Mouse (Mus musculus): ENCODE data around the gene Krr1. TPM values are rescaled to one million over a fixed set of nuclear protein-coding genes. Genes with fewer than 3 reads are reported as not detected.

Gene Krr1
- polyA plus RNA-seq, 1 experiment from 2014 or later = 38.5 TPM

- H3K4me1 ChIP-seq = no peaks in the 10 kb centered on the region
- H3K27ac ChIP-seq = no peak overlapping the region
- H3K4me2 ChIP-seq = no peak overlapping the region
- H3K36me3 ChIP-seq = no peaks in the 10 kb centered on the region
- 48% methylated on average over 3 of the region's 3 CpGs for WGBS
- no peaks in the 10 kb centered on the region for H3K9me3 ChIP-seq
- H3K27me3 ChIP-seq = no peaks in the 10 kb centered on the region
- no peak overlapping the region for H3K9ac ChIP-seq
- no peak for ATAC-seq (ENCODE audit: insufficient number of reproducible peaks, low FRiP score, low TSS enrichment, low read depth)
- H3K4me3 ChIP-seq = no peak overlapping the region
These were observed 26.9 kb upstream of the Krr1 start for GRCm38 (mm10) chr10:111945563-111945962.

DNA sequence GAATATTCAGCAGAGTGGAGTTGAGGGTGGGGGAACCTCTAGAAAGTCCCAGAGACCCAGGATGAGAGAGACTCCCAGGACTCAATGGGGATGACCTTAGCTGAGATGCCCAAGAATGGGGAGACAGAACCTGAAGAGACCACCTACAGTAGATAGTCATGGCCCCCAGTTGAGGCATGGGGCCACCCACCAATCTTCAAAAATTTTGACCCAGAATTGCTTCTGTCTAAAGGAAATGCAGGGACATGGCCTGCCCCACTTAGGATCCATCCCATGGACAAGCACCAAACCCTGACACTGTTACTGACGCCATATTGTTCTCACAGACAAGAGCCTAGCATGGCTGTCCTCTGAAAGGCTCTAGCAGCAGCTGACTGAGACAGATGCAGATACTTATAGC is 24.4 kb upstream of the Krr1 start:
- H3K36me3 ChIP-seq = no peaks in the 10 kb centered on the region
- no peaks in the 10 kb centered on the region for H3K27me3 ChIP-seq
- H3K4me3 ChIP-seq = no peak overlapping the region
- H3K4me2 ChIP-seq = no peak overlapping the region
- no peak overlapping the region for H3K9ac ChIP-seq
- no peak for ATAC-seq (ENCODE audit: insufficient number of reproducible peaks, low FRiP score, low TSS enrichment, low read depth)
- no peaks in the 10 kb centered on the region for H3K9me3 ChIP-seq
- 90% methylated on average over 1 of the region's 1 CpGs for WGBS
- H3K4me1 ChIP-seq = no peaks in the 10 kb centered on the region
- H3K27ac ChIP-seq = no peak overlapping the region

DNA sequence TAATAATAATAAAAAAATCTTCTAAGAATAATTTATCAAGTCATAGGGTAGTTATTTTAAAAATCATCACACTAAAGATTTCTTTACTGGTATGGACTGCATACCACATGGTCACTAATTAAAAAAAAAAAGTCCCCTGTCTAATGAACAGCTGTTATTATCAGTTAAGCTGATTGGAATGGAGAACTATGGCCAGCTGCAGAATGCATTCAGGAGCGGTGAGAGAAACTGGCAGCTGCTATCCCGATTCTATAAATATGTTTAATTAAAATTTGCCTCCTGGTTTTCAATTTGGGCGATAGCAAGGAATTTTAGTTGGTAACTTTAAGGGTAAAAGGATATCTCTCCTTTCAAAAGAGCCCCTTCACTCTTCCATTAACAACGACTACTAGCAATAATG is 23.5 kb upstream of the Krr1 start:
- no peaks in the 10 kb centered on the region for H3K4me1 ChIP-seq
- no peak overlapping the region for H3K4me3 ChIP-seq
- H3K36me3 ChIP-seq = no peaks in the 10 kb centered on the region
- no peak overlapping the region for H3K27ac ChIP-seq
- no peaks in the 10 kb centered on the region for H3K9me3 ChIP-seq
- ATAC-seq (ENCODE audit: insufficient number of reproducible peaks, low FRiP score, low TSS enrichment, low read depth) = no peak
- H3K9ac ChIP-seq = no peak overlapping the region
- H3K27me3 ChIP-seq = no peaks in the 10 kb centered on the region
- 48% methylated on average over 4 of the region's 4 CpGs for WGBS
- H3K4me2 ChIP-seq = no peak overlapping the region

GRCm38 (mm10) chr10:111955836-111956235 is 16.6 kb upstream of the Krr1 start:
- H3K27ac ChIP-seq = no peak overlapping the region
- no peaks in the 10 kb centered on the region for H3K36me3 ChIP-seq
- no peaks in the 10 kb centered on the region for H3K9me3 ChIP-seq
- no peak for ATAC-seq (ENCODE audit: insufficient number of reproducible peaks, low FRiP score, low TSS enrichment, low read depth)
- 47% methylated on average over 2 of the region's 2 CpGs for WGBS
- H3K4me3 ChIP-seq = no peak overlapping the region
- no peak overlapping the region for H3K9ac ChIP-seq
- H3K4me2 ChIP-seq = no peak overlapping the region
- H3K27me3 ChIP-seq = no peaks in the 10 kb centered on the region
- no peaks in the 10 kb centered on the region for H3K4me1 ChIP-seq

DNA sequence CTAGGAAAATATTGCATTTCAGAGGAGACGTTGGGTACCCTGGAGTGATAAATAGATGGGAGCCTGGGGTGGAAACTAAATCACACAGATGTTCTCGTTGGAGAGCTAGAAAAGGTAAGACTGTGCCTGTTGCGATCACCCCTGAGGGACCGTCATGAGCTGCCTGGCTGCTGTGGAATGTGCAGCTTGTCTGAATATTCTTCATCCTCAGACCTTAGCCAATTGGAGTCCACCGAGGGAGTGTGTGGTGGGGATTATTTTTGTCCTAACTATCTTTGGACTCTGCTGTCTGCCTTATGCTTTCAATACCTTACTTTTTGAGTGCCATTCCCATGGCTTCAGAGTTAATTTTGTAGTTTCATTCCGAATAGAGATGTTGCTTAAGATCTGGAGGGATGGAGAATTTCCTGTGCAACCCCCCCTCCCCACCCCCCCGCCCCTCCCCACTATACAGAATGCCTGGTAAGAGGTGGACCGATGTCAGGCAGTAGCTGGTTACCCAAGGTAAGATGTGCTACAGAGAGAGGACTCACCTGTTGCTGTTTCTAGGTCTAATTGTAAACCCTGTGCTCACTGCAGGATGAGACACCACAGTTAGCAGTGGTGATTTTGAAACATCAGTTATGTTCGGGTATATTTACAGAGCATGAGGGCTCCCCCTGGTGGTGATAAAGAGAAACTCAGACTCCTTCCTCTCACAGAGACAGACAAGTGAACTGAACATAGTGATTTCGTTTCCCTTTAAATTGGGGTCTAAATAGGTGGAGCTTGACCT is 15.0 kb upstream of the Krr1 start:
- ATAC-seq (ENCODE audit: insufficient number of reproducible peaks, low FRiP score, low TSS enrichment, low read depth) = no peak
- 43% methylated on average over 10 of the region's 10 CpGs for WGBS
- H3K36me3 ChIP-seq = no peaks in the 10 kb centered on the region
- H3K9me3 ChIP-seq = no peaks in the 10 kb centered on the region
- H3K4me3 ChIP-seq = no peak overlapping the region
- H3K27me3 ChIP-seq = no peaks in the 10 kb centered on the region
- no peak overlapping the region for H3K4me2 ChIP-seq
- no peak overlapping the region for H3K27ac ChIP-seq
- no peaks in the 10 kb centered on the region for H3K4me1 ChIP-seq
- H3K9ac ChIP-seq = no peak overlapping the region

DNA sequence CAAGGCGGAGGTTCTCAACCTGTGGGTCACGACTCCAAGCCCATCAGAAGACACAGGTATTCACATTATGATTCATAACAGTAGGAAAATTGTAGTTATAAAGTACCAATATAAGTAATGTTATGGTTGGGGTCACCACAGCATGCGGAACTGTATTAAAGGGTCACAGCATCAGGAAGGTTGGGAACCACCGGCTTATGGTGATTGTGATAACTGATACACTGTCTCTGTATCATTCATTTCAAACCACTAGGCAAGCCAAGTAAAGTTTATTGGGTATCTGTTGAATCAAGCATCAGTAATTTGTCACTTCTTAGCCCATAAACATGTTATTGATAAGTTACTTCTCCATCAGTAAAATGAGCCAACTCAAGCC is 14.4 kb upstream of the Krr1 start:
- H3K4me3 ChIP-seq = no peak overlapping the region
- 32% methylated on average over 4 of the region's 4 CpGs for WGBS
- no peak overlapping the region for H3K9ac ChIP-seq
- H3K27me3 ChIP-seq = no peaks in the 10 kb centered on the region
- H3K4me1 ChIP-seq = no peaks in the 10 kb centered on the region
- ATAC-seq (ENCODE audit: insufficient number of reproducible peaks, low FRiP score, low TSS enrichment, low read depth) = no peak
- H3K27ac ChIP-seq = no peak overlapping the region
- no peaks in the 10 kb centered on the region for H3K36me3 ChIP-seq
- H3K9me3 ChIP-seq = no peaks in the 10 kb centered on the region
- no peak overlapping the region for H3K4me2 ChIP-seq

DNA sequence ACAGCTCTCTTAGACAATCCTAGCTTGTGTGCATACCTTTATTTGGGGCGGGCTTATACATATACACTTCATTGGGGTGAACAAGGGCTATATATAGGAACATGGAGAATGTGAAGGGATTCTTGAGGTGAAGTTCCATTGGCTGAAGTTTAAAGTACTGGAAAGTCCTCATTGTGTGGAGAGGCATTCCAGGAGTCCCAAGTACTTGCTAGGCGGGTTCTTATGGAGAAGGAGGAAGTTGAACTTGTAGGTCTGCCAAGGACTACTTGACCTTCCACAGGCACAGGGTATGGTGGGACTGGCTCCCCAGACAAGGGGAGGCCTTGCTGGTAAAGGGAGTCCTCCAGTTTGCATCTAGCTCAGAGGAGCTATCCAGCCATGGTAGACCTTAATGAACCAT is 13.1 kb upstream of the Krr1 start:
- no peak overlapping the region for H3K4me2 ChIP-seq
- H3K36me3 ChIP-seq = no peaks in the 10 kb centered on the region
- no peaks in the 10 kb centered on the region for H3K4me1 ChIP-seq
- no peaks in the 10 kb centered on the region for H3K9me3 ChIP-seq
- no peak for ATAC-seq (ENCODE audit: insufficient number of reproducible peaks, low FRiP score, low TSS enrichment, low read depth)
- no peaks in the 10 kb centered on the region for H3K27me3 ChIP-seq
- no peak overlapping the region for H3K4me3 ChIP-seq
- H3K9ac ChIP-seq = no peak overlapping the region
- no peak overlapping the region for H3K27ac ChIP-seq
- 68% methylated on average over 2 of the region's 2 CpGs for WGBS

- H3K9ac ChIP-seq = no peak overlapping the region
- no peaks in the 10 kb centered on the region for H3K9me3 ChIP-seq
- no peaks in the 10 kb centered on the region for H3K36me3 ChIP-seq
- no peaks in the 10 kb centered on the region for H3K4me1 ChIP-seq
- WGBS = 79% methylated on average over 6 of the region's 6 CpGs
- H3K4me2 ChIP-seq = no peak overlapping the region
- H3K4me3 ChIP-seq = no peak overlapping the region
- H3K27me3 ChIP-seq = no peaks in the 10 kb centered on the region
- no peak for ATAC-seq (ENCODE audit: insufficient number of reproducible peaks, low FRiP score, low TSS enrichment, low read depth)
- no peak overlapping the region for H3K27ac ChIP-seq
These were observed 12.0 kb upstream of the Krr1 start for GRCm38 (mm10) chr10:111960459-111960858.

DNA sequence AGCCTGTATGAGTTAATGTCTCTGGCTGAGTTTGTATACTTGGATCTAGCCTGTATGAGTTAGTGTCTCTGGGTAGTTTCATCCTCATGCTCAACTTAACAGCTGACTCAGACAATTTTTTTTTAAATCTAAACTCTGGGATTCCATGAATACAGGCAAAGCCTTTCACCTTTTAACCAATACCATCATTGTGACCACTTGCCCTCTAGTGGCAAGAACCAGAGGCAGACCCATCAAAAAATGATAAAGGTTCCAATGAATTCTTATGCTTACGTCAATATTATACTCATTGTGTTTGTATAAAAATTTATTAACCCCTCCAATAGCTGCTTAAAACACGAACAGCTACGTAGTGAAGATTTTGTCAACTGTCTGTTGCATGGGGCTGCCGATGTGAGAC is 6.1 kb upstream of the Krr1 start:
- H3K4me3 ChIP-seq = no peak overlapping the region
- no peak overlapping the region for H3K4me2 ChIP-seq
- H3K4me1 ChIP-seq = no peaks in the 10 kb centered on the region
- WGBS = 50% methylated on average over 4 of the region's 4 CpGs
- no peaks in the 10 kb centered on the region for H3K9me3 ChIP-seq
- ATAC-seq (ENCODE audit: insufficient number of reproducible peaks, low FRiP score, low TSS enrichment, low read depth) = no peak
- 0 out of 2 replicates have a peak, but pooled peaks cover 3% of the 10 kb centered on the region for H3K27me3 ChIP-seq
- no peak overlapping the region for H3K9ac ChIP-seq
- no peak overlapping the region for H3K27ac ChIP-seq
- no peaks in the 10 kb centered on the region for H3K36me3 ChIP-seq

GRCm38 (mm10) chr10:111971929-111972328 is 535 bp upstream of the Krr1 start:
- ATAC-seq (ENCODE audit: insufficient number of reproducible peaks, low FRiP score, low TSS enrichment, low read depth) = no peak
- H3K9ac ChIP-seq = no peak overlapping the region
- H3K4me3 ChIP-seq = no peak overlapping the region
- peaks cover 8% of the 10 kb centered on the region; the same call in 1 of the 2 replicates for H3K4me1 ChIP-seq
- H3K27ac ChIP-seq = no peak overlapping the region
- H3K4me2 ChIP-seq = no peak overlapping the region
- 85% methylated on average over 3 of the region's 3 CpGs for WGBS
- no peaks in the 10 kb centered on the region for H3K9me3 ChIP-seq
- H3K36me3 ChIP-seq = peaks cover 13% of the 10 kb centered on the region
- 0 out of 2 replicates have a peak, but pooled peaks cover 3% of the 10 kb centered on the region for H3K27me3 ChIP-seq

DNA sequence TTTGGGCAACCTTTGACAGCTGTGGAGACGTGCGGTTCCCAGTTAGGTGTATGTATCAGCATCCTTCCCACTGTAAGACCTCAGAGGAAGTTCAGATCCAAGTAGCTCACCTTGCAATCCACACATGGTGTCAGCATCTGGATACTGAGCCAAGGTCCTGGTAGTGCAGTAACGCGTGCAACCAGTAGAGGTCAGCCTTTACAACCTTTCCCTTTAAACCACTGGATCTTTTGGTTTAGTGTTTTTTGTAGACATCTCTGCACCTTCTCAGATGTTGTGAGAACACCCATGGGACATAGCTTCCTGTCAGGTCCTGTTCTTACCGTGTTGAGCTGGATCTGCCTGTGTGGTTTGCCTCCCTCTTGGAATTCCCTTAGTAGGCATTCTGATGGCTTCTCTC is 5.1 kb downstream of the Krr1 start:
- Histone ChIP-seq H3K9me3 (no peaks in the 10 kb centered on the region), H3K4me3 (no peak overlapping the region), H3K27me3 (no peaks in the 10 kb centered on the region), H3K9ac (no peak overlapping the region), H3K4me2 (no peak overlapping the region), H3K27ac (no peak overlapping the region), H3K36me3 (peaks cover 61% of the 10 kb centered on the region), H3K4me1 (peaks cover 8% of the 10 kb centered on the region; the same call in 1 of the 2 replicates)
- ATAC-seq (ENCODE audit: insufficient number of reproducible peaks, low FRiP score, low TSS enrichment, low read depth) = no peak
- WGBS = 36% methylated on average over 5 of the region's 5 CpGs

- Histone ChIP-seq H3K27me3 (no peaks in the 10 kb centered on the region), H3K4me2 (no peak overlapping the region), H3K36me3 (peaks cover 70% of the 10 kb centered on the region), H3K27ac (no peak overlapping the region), H3K9me3 (no peaks in the 10 kb centered on the region), H3K4me1 (no peaks in the 10 kb centered on the region), H3K4me3 (no peak overlapping the region), H3K9ac (no peak overlapping the region)
- ATAC-seq (ENCODE audit: insufficient number of reproducible peaks, low FRiP score, low TSS enrichment, low read depth) = no peak
- 81% methylated on average over 5 of the region's 5 CpGs for WGBS
These were observed 10.6 kb downstream of the Krr1 start for GRCm38 (mm10) chr10:111983070-111983469.

DNA sequence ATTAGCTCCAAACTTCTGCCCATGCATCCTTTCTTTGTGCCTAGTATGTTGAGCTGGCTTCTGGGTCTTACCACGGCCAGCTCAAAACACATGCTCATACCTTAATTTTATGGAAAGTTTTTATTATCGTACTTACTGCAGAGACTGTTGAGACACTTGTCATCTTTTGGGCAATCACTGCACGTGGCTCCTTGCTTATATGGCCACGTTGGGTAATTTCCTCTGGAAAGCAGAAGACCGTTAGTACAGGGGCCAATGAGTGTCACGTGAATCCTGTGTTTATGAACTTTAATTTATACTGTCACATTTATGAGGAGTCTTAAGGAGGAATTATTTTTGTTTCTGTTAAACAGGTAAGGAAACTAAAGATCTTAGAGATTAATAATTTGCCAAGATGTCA is 14.0 kb downstream of the Krr1 start:
- peaks cover 44% of the 10 kb centered on the region for H3K36me3 ChIP-seq
- no peak overlapping the region for H3K9ac ChIP-seq
- H3K4me3 ChIP-seq = no peak overlapping the region
- no peaks in the 10 kb centered on the region for H3K27me3 ChIP-seq
- H3K4me2 ChIP-seq = no peak overlapping the region
- no peaks in the 10 kb centered on the region for H3K9me3 ChIP-seq
- no peak overlapping the region for H3K27ac ChIP-seq
- H3K4me1 ChIP-seq = no peaks in the 10 kb centered on the region
- 78% methylated on average over 6 of the region's 6 CpGs for WGBS
- ATAC-seq (ENCODE audit: insufficient number of reproducible peaks, low FRiP score, low TSS enrichment, low read depth) = no peak

Data from limb, embryonic 15.5 days (tissue).